Mouse (Mus musculus) ovary, postnatal 10 days (tissue): ENCODE data around the gene 9330161L09Rik.
"Not testable (repeated sequence)": the region's sequence is repeated elsewhere in the genome, so short reads cannot be mapped to it uniquely, and the experiment has no call there.

Experiments
- DNase-seq: peaks from one replicate; pipeline ENCODE4 v3.0.0; 2022; ENCODE audit warnings: low spot score

9330161L09Rik gene

DNA sequence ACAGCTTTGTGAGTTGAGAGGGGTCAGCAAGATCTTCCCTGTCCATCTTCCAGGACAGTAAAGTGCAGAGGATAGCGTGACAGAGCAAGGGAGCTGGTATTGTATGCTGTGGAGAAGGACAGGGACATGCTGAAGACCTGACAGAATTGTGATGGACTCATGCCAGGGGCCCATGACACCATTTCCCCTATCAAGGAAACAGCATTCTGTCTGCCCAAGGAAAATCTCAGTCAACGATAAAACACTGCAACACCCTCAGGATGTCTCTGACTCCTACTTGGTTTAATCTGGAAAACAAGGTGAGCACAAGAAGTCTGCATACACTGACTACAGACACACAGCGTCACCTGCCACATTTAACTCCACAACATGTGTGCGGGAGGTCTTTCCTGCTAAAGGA is at the start of gene 9330161L09Rik:
Gene 9330161L09Rik, minus strand, starts transcription at position 101 of the 400 bp plus-strand sequence.
- no peak for DNase-seq

DNA sequence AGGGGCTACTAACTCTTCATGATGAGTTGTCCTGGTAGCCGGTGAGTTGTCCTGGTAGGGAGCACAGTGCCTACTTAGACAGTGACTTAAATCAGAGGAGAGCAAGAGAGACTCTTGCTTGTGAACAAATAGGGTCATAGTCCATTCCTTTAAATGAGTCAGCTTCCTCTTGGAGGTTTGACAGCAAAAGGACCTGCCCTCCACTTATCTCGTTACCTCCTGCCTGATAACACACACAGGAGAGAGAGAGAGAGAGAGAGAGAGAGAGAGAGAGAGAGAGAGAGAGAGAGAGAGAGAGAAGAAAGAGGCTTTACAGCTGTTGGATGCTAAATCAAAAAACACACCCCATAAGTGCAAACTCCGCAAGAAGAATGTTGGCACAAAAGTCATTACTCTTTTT is 49.5 kb upstream of the 9330161L09Rik start, which contains the start of gene Ifi27l2b:
Gene Ifi27l2b, minus strand, starts transcription at position 84 of the 400 bp plus-strand sequence.
- no peak for DNase-seq

DNA sequence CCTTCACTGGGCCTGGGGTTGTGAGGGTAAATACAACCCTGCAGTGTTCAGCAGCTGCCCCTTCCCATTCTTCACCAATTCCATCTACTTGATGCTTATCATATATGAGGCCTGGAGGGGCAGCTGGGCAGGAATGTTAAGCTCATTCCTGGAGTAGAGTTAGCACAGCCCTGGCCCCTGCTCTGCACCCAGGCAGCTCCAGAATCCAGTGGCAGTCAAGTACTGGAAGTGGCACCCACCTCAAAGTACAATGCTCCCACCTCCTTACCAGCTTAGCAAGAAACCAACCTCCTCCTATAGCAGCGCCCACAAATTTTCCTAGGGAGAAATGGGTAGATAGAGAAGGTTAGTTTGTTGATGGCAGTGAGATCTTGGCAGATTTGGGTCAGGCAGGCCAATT is 49.1 kb upstream of the 9330161L09Rik start:
- not testable (repeated sequence) for DNase-seq

DNA sequence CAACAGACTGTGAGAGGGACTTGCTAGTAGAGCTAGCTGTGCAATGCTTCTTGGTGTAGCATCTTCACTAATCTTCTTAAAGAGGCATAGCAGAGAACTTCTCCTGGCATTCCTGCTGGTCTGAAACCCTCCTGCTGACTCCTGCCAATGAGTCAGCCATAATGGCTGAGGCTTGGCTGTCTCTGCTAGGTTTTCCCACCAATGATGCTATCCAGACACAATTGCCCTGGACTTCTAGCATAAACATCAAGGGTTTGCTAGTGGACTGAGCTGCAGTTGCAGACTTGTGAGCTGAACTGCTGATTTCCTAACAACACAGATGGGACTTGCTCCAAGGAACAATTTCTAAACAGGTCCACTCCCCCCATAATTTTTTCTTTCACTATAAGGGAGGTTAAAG is 45.7 kb upstream of the 9330161L09Rik start:
- no peak for DNase-seq

DNA sequence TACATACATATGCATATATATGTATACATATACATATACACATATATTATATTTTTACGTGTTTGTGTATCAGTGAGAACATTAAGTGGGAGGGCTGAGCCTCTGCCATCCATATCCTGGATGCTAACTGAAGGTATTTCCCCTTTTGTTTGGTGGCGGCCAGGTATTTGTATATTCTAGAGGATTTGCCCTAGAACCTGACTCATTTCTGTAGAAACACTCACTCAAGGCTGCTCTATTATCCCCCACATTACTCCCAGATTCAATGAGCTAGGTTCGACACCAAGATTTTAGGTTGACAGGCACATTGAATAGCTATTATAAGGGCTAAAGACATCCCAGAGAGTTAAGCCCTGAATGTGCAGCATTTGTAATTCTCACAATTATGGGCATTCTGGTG is 37.4 kb upstream of the 9330161L09Rik start:
- DNase-seq: no peak

DNA sequence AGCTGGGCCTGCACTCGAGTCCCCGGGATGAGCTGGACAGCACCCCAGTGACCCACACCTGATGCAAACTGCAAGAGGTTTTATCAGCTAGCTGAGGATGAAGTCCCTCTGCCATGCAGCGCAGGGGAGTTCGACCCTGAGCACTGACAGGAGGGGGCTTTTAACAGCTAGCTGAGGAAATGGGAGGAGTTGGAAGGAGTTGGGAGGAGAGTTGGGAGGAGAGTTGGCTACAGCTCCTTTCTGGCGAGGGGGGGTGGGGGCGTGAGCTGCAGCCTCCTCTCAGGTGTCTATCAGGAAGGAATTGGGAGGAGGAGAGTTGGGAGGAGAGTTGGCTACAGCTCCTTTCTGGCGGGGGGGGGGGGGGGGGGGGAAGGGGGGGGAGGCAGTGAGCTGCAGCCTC is 36.6 kb upstream of the 9330161L09Rik start:
- DNase-seq: not testable (repeated sequence)

DNA sequence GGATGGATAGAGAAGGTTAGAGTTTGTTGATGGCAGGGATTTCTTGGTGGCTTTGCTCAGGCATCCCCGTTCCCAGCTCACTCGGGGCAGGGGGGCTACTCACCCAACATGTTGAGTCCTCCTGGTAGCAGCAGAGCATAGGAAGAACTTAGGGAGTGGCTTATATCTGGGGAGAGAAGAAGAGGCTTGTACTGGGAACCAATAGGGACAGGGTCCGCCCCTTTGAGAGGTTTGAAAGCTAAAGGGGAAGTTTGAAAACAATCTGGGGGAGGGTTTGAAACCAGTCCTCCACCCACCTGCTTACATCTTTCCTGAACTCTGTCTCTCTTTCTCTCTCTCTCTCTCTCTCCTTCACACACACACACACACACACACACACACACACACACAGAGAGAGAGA is 35.9 kb upstream of the 9330161L09Rik start, which contains the start of gene Ifi27l2a:
Gene Ifi27l2a, minus strand, starts transcription at position 157 of the 400 bp plus-strand sequence.
- DNase-seq: no peak

DNA sequence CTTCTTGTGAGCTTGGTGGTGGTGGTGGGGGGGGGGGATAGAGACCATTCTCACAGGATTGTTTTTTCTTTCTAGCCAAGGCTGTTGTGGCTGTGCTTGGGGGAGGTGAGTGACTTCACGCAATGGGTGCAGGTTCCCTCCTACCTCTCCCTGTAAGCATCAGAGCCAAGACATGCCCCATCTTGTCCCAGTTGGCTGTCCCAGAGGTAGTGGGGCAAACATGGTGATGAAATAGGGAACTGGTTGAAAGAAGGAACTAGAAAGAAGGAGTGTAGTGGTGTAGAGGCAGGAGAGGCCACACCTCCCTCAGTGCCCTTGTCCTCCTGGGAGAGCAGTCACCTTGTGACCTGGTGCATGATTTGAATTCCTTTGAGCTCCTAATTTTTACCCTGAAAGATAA is 30.0 kb upstream of the 9330161L09Rik start:
- no peak for DNase-seq

DNA sequence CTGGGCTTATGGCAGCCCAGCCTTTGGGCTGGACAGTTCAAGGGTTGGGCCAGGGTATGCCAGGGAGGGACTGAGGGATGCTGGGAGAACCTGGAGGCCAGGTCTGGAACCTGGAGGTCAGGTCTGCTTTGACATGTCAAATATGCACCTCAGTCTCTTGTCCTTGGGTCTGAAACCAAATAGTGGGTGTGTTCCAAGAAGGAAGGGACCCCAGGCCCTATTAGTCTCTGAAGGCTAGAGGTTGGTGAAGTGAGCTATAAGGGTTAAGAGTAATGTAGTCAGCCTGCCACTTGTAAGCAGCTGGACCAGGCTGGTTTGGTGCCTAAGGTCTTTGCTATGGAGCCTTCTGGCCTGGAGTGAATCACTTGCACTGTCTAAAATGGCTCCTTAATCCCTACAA is 27.2 kb upstream of the 9330161L09Rik start:
- no peak for DNase-seq

DNA sequence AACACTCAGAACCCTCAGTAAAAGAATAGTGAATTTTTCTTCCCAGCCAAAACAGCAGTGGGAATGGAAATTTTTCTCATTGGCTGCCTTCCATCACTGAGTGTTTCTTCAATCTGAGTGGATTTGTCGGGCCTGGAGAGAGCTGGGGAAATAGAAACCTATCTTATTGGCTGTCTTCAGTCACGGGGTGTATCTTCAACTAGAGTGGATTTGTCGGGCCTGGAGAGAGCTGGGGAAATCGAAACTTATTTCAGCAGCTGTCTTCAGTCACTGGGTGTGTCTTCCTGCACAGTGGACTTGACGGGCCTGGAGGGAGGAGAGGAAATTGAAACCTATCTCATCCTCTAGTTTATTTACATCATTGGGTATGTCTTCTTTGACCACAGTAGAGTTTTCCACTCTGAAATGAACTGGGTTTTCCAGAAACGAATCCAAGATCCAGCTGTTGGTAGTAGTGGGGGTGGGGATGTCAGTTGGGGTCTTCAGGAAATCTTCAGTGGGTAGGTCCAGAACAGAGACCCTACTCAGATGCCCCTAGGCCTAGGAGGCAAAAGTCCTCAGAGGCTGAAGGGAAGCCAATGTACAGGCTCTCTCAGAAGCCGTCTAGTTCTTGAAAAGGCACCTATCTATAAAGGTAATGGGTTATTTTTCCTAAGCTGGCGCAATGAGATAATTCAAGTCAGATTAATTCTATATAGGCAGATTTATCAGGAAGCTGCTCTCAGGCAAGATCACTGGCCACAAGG is 26.5 kb upstream of the 9330161L09Rik start, which contains the start of gene Ifi27:
Gene Ifi27, plus strand, starts transcription at position 226 of the 746 bp plus-strand sequence.
- peak; percentile 15 for DNase-seq

DNA sequence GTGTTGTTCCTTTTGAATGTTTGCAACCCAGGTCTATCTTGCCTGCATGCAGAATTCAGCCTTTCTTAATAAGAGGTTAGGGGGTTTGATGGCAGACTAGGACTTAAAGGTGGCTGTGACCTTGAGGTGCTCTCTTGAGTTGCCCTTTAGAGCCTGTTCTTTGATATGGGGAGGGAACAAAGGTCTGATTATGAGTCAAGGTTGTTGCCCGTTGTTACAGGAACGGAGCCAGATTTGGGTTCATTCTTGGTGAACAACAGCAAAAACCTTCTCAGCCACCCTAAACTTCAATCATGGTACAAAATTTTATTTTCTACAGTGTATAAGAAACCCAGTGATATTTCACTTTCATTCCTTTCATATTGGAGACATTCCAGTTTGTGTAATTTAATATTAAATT is 25.8 kb upstream of the 9330161L09Rik start:
- DNase-seq: no peak

DNA sequence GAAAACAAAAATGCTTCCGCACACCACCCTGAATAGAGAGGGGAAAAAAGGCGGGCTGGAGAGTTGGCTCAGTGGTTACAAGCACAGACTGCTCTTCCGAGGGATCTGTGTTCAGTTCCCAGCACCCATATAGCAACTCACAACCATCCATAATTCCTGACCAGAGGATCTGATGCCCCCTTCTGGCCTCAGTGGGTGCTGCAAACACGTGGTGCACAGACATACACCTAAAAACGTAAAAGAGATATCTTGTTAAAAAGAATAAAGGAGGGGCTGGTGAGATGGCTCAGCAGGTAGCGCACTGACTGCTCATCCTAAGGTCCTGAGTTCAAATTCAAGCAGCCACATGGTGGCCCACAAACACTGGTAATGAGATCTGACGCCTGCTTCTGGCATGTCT is 19.1 kb upstream of the 9330161L09Rik start:
- no peak for DNase-seq

DNA sequence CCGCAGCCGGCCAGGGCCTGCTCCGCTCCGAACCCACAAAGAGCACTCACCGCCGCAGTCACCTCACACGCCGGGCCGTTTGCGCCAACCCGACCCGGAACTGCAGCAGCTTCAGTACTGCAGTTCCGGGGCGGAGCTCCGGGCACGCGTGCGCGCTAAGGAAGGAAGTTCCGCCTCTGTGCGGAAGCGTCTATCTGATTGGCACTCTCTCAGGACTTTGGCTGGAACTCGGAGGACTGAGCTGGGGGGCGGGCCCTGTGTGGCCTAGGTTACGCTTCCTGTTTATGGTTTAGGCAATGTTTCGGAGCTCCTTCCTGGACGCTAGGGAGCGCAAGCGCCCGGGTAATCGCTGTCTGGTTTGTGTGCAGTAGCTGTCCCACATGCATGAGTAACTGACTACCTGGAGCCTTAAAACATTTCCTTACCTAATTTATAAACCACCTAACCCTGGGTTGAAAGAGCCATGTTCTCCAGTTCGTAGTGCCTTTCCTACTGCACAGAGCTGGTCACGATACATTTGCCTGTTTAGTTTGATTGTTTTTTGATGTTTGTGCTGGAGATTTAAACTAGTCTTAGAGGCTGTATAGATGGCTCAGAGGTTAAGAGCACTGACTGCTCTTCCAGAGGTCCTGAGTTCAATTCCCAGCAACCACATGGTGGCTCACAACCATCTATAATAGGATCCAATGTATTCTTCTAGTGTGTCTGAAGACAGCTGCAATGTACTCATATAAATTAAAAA is 18.3 kb upstream of the 9330161L09Rik start, which contains the start of gene Ddx24:
Gene Ddx24, minus strand, starts transcription at position 102 of the 742 bp plus-strand sequence.
- DNase-seq: peak; percentile 78

DNA sequence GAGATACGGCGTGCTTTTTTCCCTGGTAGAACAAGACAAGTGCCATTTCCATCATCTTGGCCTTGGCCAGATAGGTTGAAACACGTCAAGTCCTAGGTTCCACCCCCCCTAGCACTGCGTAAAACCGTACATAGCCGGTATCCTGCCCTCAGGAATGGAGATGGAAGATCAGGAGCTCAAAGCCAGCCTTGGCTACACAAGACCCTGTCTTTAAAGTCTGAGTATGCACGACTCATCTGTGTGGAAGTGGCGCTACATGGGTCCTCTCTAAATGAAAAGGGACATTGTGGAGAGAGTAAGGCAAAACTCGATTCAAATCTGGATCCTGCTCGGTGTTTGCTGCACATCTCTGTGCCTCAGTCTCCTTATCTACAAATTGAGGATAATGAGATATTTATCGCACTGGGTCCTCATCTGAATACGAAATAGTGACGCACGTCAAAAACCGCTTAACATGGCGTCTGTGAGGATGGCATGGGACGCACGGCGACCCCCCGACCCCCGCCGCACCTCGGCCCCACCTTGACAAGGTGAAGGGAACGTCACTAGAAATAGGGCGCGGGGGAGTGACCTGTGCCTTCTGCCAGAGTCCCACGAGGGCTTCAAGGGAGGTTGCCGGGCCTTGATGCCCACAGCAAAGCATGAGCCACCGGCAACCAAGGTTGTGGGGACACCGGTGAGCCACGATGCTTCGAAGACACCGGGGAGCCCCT is 17.6 kb upstream of the 9330161L09Rik start:
- no peak for DNase-seq

DNA sequence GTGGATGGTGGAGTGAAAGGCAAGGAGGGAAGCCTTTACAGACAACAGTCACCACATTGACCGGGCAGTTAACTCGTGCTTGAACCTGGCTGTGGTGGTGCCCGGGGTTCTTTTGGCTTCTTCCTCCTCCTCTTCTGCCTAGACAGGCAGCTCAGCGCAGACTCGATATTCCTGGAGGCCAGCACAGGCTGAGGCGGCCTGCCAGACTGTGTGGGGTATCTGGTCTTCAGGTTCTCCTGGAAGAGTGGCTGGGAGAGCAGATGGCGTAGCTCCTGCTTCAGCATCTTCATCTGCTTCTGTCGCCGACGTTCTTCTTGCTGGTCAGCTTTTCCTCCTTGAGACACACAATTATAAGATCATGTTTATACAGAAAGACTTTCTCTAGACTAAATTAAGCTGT is 524 bp upstream of the 9330161L09Rik start:
- no peak for DNase-seq

DNA sequence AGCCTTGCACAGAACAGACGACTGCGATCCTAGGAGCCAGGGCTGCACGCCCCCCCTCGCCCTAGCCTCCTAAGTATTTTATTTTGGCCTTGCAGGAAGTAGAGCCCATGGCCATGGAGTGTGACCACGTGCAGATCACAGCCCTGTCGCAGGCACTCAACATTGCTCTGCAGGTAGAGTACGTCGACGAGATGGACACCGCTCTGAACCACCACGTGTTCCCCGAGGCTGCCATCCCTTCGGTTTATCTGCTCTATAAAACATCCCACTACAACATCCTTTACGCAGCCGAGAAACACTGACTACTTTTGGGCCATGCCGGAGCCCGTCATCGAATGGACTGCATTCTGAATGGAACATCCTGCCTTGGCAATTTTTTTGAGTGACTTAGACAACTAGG is 3.5 kb downstream of the 9330161L09Rik start:
- no peak for DNase-seq

DNA sequence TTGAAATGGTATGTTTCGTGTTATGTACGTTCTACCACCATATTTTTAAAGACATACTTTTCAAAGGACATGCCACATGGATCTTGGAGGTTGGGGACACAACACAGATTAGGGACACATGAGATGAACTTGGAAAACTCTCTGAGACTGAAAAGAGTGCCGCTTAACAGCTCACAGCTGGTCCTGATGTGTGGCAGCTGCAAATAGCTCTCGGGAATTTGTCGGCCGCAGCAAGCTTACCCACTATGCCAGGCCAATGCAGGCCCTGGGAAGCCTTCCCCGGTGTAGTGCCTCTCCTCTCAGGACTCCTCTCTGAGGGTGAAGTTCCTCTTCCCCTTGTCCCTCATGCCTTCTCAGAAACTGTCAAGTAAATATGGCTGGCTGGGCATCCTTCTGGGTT is 10.9 kb downstream of the 9330161L09Rik start:
- no peak for DNase-seq

DNA sequence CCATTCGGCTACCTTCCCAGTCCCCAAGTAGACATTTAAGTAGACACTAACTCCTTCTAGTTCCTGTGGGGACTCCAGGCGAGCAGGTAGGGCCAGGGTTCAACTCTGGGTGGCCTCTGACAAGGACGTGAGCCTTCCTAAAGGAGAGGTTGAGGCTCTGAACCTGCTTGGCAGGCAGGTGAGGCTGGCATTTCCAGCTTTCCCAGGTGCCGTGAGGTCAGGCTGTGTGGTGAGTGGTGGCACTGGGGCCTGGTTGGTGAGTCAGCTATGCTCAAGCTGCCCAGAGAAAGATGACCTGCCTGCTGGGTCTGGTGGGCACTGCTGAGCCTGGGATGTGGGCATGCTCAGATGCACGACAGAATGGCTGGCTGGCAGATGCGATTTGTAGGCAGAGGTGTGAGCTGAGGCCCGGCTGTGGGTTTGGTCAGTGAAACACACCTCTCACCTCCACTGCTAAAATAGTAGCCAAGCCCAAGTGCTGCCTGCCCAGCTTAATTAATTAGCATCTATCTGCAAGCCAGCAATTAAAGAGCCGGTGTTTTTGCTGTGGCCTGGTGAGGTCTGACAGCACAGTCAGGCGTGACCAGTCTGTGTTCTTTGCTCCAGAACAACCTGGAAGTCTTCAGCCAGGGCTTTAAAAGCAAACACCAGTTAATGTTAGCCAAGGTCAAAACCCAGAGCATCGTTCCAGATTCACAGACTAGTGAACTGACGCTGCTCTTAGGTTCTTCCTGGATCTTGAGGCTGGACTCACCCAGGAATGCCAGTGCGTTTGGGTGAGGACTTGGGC is 11.9 kb downstream of the 9330161L09Rik start:
- no peak for DNase-seq

DNA sequence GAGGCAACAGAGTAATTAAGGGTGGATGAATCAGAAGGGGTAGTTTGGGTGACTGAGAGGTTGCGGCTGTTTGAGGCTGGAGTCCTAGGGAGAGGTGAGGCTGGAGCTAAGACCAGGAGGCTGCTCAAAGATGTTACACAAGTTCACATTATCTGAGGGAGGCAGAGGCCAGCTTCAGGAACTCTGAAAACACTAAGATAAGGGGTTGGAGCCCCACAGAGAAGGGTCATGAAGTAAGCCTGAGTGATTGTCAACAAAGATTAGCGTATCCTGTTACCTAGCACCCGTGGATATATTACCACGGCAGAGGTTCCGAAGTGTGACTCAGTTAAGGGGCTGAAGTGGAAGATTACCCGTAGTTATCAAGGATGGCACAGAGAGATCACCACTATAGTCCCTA is 14.1 kb downstream of the 9330161L09Rik start:
- DNase-seq: no peak

DNA sequence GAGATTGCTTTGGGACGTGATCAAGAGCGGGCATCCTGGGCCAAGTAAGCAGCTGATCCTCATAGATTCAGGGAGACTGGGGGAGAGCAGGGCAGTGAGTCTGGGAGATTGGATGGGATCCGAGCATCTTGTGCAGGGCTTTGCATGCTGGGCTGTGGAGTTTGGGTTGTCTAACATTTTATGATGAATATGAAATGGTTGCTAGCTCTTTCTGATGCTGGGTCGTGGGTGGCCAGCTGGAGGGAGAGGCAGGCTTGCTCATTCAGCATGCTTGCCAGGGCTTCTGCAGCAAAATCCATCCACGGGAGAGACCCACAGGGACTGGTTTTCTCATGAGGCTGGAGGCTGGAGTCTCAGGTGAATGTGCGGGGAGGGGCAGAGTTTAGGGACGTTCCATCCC is 16.5 kb downstream of the 9330161L09Rik start:
- no peak for DNase-seq

DNA sequence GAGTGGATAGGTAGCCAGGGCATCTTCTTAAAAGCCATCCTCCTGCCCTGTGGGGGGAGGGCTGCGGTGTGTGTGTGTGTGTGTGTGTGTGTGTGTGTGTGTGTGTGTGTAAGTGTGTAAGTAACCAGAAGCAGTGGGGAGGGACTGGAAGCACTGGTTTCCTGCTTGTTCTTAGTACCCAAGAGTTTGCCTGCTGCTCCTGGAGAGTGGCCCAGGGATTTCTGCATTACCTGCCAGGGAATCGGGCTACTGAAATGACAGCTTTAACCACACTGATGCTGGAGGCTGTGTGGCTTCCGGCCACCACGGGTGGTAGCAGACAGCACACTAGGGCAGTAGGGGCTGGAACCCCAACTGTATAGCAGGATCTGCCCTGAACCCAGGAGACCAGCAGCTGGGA is 17.6 kb downstream of the 9330161L09Rik start:
- DNase-seq: no peak

DNA sequence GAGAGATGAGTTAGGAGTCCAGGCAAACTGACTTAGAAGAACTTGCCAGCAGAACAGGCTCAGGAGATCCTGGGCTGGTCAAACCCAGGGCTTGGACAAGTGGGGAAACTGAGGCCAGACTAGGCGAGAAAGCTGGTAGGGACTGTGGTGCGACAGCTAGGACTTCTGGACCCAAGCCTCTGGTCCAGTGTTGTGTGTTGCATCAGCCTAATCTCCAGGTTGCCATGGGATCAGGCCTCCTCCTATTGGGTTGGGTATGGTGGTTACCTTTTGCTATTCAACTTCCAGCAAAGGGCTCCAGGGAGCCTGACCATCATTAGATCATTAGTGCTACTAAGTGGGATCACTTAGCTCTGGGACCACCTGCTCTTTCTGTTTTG is 18.3 kb downstream of the 9330161L09Rik start:
- DNase-seq: no peak
